Mouse (Mus musculus): ENCODE measurements at regions not wholly inside any gene's neighbourhood (a gene's known extent, or its start where the extent isn't known, plus 50 kb on each side); places are given as distances from the start of the nearest gene placed in this dataset.
"Not testable (repeated sequence)": the region's sequence is repeated elsewhere in the genome, so short reads cannot be mapped to it uniquely, and the experiment has no call there.

- H3K9me3 ChIP-seq = no peaks in the 10 kb centered on the region
- no peaks in the 10 kb centered on the region for H3K4me1 ChIP-seq
- H3K9ac ChIP-seq = no peak overlapping the region
- no peaks in the 10 kb centered on the region for H3K27me3 ChIP-seq (replicated peaks)
- no peak for ATAC-seq (ENCODE audit: insufficient read depth, low FRiP score, low read depth)
- H3K4me3 ChIP-seq (replicated peaks) = no peak overlapping the region
- H3K4me2 ChIP-seq = no peak overlapping the region
- H3K36me3 ChIP-seq = no peaks in the 10 kb centered on the region
- H3K27ac ChIP-seq = no peak overlapping the region
Measured at GRCm38 (mm10) chr8:40064145-40064544, 610.7 kb upstream of the Adam24 start.

DNA sequence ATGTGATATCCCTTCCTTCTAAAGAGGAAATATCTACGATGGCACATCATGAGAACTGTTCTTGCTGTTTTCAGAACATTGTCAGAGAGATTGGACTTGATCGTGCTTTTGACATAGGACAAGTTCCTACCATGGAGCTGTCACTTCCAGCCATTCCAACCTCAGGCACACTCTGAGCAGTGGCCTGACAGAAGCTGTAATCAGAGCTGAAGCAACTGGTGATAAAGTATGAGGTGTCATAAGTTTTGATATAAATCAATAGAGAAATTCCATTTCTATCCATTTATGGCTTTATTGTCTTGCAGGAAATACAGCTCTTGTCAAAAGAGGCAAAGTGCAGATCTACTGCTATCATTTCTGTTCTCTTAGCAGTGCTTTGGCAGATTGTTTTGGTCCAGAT lies 603.7 kb upstream of the Adam24 start:
- no peaks in the 10 kb centered on the region for H3K9me3 ChIP-seq
- H3K27ac ChIP-seq = no peak overlapping the region
- ATAC-seq (ENCODE audit: insufficient read depth, low FRiP score, low read depth) = no peak
- H3K4me2 ChIP-seq = no peak overlapping the region
- H3K4me3 ChIP-seq (replicated peaks) = no peak overlapping the region
- H3K27me3 ChIP-seq (replicated peaks) = no peaks in the 10 kb centered on the region
- H3K9ac ChIP-seq = no peak overlapping the region
- 82% methylated on average over 2 of the region's 2 CpGs for WGBS
- no peaks in the 10 kb centered on the region for H3K4me1 ChIP-seq
- H3K36me3 ChIP-seq = no peaks in the 10 kb centered on the region

DNA sequence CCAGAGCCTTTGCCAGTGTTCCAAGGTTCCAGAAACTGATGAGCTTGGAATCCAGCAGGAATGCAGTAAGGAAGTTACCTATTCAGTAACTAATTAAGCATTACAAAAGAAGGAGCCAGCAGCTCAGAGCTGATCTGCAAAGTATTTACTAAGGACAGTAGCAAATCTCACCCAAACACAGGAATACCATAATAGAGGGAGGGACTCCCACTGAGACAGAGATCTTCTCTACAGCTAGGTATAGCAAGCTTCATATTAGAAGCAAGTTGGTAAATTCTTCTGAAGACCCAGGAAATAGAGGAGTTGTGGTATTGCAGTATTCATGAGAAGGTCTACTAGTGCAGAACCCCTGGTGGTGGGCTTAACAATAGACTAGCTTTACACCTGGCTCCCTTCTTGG lies 593.9 kb upstream of the Adam24 start:
- H3K4me2 ChIP-seq; H3K36me3 ChIP-seq; H3K27ac ChIP-seq; ATAC-seq (ENCODE audit: insufficient read depth, low FRiP score, low read depth); H3K4me3 ChIP-seq (replicated peaks); H3K4me1 ChIP-seq; H3K9me3 ChIP-seq; H3K9ac ChIP-seq; H3K27me3 ChIP-seq (replicated peaks): not testable (repeated sequence)

- 22% methylated on average over 1 of the region's 1 CpGs for WGBS
- no peak overlapping the region for H3K27ac ChIP-seq
- no peaks in the 10 kb centered on the region for H3K36me3 ChIP-seq
- H3K9ac ChIP-seq = no peak overlapping the region
- H3K27me3 ChIP-seq (replicated peaks) = no peaks in the 10 kb centered on the region
- no peaks in the 10 kb centered on the region for H3K4me1 ChIP-seq
- H3K9me3 ChIP-seq = no peaks in the 10 kb centered on the region
- no peak overlapping the region for H3K4me3 ChIP-seq (replicated peaks)
- no peak for ATAC-seq (ENCODE audit: insufficient read depth, low FRiP score, low read depth)
- no peak overlapping the region for H3K4me2 ChIP-seq
Measured at GRCm38 (mm10) chr8:40084129-40084528, 590.7 kb upstream of the Adam24 start.

DNA sequence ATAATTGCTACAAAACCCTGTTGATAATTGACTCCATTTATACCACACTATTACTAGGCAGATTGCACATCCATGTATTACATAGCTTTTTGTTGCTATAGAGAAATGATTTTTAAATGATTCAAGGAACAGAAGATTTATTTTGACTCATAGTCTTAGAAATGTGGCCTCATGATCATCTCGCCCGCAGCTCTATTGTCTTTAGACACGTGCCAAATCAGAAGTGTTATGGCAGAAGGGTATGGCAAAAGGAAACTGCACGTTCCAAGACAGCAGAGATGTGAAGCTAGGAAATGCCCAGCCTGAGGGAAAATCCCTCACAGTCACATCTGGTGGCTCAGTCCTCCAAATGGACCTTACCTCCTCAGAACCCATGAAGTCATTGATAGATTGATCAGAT lies 585.5 kb upstream of the Adam24 start:
- no peaks in the 10 kb centered on the region for H3K9me3 ChIP-seq
- WGBS = 85% methylated on average over 4 of the region's 4 CpGs
- no peak overlapping the region for H3K4me2 ChIP-seq
- H3K4me1 ChIP-seq = no peaks in the 10 kb centered on the region
- no peak for ATAC-seq (ENCODE audit: insufficient read depth, low FRiP score, low read depth)
- no peak overlapping the region for H3K9ac ChIP-seq
- no peak overlapping the region for H3K27ac ChIP-seq
- H3K4me3 ChIP-seq (replicated peaks) = no peak overlapping the region
- H3K36me3 ChIP-seq = no peaks in the 10 kb centered on the region
- no peaks in the 10 kb centered on the region for H3K27me3 ChIP-seq (replicated peaks)

DNA sequence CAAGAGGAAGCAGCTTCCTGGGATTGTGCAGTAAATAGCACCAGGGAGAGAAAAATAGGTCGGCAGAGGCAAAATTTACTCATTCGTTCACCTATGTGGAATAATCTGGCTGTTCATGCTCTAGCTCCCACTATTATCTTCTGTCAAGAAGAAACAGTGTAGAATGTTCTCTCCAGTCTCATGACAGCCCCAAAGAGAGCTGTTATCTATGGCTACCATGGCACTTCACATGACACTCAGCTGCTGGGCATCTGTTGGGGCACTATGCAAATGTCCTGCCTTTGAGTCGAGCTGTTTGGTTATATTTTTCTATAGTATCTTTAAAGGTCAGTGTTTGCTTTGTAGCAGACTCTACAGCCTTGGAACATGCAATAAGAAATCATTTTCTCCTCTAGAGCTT lies 550.5 kb upstream of the Adam24 start:
- no peaks in the 10 kb centered on the region for H3K4me1 ChIP-seq
- no peaks in the 10 kb centered on the region for H3K36me3 ChIP-seq
- no peak overlapping the region for H3K27ac ChIP-seq
- no peak overlapping the region for H3K4me3 ChIP-seq (replicated peaks)
- no peak for ATAC-seq (ENCODE audit: insufficient read depth, low FRiP score, low read depth)
- no peak overlapping the region for H3K9ac ChIP-seq
- no peaks in the 10 kb centered on the region for H3K27me3 ChIP-seq (replicated peaks)
- H3K9me3 ChIP-seq = no peaks in the 10 kb centered on the region
- 76% methylated on average over 3 of the region's 3 CpGs for WGBS
- H3K4me2 ChIP-seq = no peak overlapping the region

DNA sequence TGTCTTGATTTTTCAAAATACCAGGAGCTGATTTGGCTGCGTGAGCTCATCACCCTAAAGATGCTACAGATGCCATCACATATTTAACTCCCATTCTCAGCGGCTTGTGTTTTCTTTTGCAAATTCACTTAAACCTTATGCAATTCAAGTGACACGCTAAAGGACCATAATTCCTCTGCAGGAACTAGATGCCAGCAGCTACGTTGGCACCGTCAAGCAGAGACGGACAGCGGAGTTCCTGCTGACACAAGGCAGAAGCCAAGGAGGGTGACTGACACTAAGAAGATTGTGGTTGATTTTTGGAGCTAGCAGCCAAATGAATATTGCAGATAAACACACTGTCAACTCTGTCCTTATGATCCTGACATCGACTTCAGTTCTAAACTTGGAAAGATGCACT lies 547.7 kb upstream of the Adam24 start:
- Histone ChIP-seq H3K4me3 (replicated peaks) (no peak overlapping the region), H3K9ac (no peak overlapping the region), H3K36me3 (no peaks in the 10 kb centered on the region), H3K9me3 (no peaks in the 10 kb centered on the region), H3K27me3 (replicated peaks) (no peaks in the 10 kb centered on the region), H3K4me1 (no peaks in the 10 kb centered on the region), H3K27ac (no peak overlapping the region), H3K4me2 (no peak overlapping the region)
- ATAC-seq (ENCODE audit: insufficient read depth, low FRiP score, low read depth) = no peak
- WGBS = 85% methylated on average over 8 of the region's 8 CpGs

DNA sequence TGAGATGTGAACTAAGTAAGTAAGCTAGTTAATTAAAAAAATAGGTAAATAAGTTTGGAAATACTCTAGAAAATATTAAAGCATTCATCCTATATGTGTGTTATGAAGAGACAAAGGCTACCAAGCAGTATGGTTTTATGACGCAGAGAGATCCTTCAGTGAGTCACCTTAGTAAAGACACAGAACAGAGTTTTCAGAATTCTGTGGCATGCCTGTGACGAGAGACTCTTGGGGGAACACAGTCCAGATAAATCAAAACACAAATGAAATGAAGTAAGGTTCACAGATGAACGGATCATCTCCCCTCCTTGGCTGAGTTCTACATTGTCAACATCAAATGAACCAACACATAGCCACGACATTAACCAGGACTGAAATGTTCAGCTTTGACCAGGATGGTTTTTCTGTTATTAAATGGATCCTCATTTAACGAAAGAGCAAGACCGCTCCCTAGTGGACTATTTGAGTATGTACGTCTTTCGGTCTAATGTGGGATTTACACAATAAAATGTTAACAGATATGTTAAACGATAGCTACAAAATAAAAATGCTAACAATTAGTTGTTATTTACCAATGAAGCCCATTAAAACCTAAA lies 542.1 kb upstream of the Adam24 start:
- no peak overlapping the region for H3K27ac ChIP-seq
- H3K4me3 ChIP-seq (replicated peaks) = no peak overlapping the region
- H3K4me1 ChIP-seq = no peaks in the 10 kb centered on the region
- H3K9me3 ChIP-seq = no peaks in the 10 kb centered on the region
- ATAC-seq (ENCODE audit: insufficient read depth, low FRiP score, low read depth) = peak; percentile 65; the same call in 1 of the 2 replicates
- H3K9ac ChIP-seq = no peak overlapping the region
- no peaks in the 10 kb centered on the region for H3K27me3 ChIP-seq (replicated peaks)
- WGBS = 16% methylated on average over 9 of the region's 9 CpGs
- H3K4me2 ChIP-seq = no peak overlapping the region
- H3K36me3 ChIP-seq = no peaks in the 10 kb centered on the region

DNA sequence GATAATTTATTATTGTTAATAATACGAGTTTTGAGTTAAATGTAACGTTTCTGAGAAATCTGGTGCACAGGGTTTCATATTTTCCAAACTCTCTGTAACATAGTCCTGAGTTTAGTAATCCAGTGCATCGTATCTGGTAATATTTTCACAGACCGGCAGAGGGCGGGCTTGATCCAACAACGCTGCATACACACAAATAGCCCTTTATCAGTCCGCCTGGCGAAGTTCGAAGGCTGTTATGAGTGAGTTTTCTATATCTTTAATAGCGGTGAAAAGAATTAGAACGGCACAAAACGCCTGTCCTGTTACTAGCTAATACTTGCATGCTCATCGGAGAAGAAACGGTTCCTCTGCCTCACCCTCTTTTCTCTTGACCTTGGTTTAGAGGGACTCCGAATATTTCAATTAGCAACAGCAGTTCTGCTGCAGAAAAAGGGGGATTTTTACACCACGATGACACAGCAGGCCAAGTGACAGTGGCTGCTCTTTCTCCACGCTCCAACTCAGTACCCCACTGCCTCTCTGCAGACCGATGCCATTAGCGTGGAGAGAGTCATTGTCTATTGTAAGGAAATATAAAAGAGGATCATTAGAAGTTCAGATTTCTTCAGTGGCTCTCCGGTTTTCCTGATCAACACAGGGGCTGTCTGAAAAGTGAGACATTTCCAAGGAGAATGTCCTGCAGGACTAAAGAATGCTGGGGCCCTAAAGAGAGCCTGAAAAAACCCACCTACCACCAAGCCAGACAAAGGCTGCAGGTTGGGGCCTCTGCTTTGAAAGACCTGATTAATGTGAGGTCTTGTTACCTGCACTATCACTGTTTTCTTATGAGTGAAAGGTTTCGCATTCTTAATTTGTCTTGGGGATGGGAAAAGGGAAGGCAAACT lies 523.7 kb upstream of the Adam24 start:
- Histone ChIP-seq H3K27me3 (replicated peaks) (no peaks in the 10 kb centered on the region), H3K4me2 (peak overlapping the region; percentile 50), H3K9ac (no peak overlapping the region), H3K9me3 (no peaks in the 10 kb centered on the region), H3K27ac (no peak overlapping the region), H3K4me1 (no peaks in the 10 kb centered on the region), H3K36me3 (no peaks in the 10 kb centered on the region), H3K4me3 (replicated peaks) (peak overlapping the region; percentile 19; the same call in 1 of the 2 replicates)
- ATAC-seq (ENCODE audit: insufficient read depth, low FRiP score, low read depth) = peak; percentile 63; the same call in 1 of the 2 replicates
- 13% methylated on average over 21 of the region's 21 CpGs for WGBS

DNA sequence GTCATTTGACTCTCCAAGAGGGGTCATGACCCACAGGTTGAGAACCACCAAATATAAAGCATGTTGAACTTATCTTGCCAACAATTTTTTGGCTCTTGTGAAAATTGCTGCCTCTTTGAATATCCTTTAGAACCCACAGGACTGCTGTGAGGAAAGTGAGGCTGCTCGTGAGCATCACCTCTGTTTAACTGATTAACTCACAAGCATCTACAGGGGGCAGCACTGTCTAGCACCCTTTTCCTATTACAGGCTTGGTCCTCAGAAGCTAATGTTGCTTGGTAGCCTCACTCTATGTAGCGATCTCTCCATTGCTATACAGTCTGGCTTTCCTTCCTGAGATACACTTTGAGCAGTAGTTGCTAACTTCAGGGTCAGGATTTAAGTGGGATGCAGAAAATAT lies 522.4 kb upstream of the Adam24 start:
- no peaks in the 10 kb centered on the region for H3K36me3 ChIP-seq
- H3K9ac ChIP-seq = no peak overlapping the region
- no peaks in the 10 kb centered on the region for H3K9me3 ChIP-seq
- no peak for ATAC-seq (ENCODE audit: insufficient read depth, low FRiP score, low read depth)
- H3K27me3 ChIP-seq (replicated peaks) = no peaks in the 10 kb centered on the region
- no peak overlapping the region for H3K4me2 ChIP-seq
- H3K4me1 ChIP-seq = no peaks in the 10 kb centered on the region
- H3K27ac ChIP-seq = no peak overlapping the region
- H3K4me3 ChIP-seq (replicated peaks) = no peak overlapping the region
- WGBS = 59% methylated on average over 2 of the region's 2 CpGs

DNA sequence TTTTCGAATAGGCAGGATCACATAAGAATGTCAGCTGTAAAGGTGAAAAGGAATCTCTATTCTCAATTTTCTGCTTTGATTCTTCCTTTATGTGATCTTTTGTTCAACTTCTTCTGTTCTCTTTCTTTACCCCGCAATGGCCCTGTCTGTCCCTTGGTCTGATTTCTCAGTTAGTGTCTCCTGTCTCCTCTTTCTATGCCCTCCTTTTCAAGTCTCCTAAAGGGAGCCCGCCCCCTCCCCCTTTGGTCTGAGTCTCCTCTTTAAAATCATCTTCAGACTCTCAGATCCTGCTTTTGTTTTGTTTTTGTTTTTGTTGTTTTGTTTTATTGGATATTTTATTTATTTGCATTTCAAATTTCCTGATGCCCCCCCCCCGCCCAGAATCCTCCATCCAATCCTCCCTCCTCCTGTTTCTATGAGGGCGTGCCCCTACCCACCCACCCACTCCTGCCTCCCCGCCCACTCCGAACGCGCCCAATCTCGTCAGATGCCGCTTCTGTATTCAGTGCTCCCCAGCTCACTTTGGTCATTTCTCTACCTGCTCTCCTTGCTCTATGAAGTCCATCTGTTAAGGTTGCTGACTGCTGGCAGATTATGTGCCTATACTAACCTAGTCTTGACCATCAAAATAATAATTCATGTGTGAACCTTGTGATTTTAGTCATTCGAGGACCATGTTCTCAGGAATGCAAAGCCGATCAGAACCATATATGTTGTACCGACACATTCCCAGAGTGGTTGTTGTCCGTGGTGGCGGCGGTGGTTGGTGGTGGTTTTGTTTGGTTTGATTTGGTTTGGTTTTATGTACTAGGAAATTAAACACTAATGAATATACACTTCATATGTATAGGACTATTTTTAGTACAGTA lies 487.9 kb upstream of the Adam24 start:
- Histone ChIP-seq H3K4me3 (replicated peaks) (no peak overlapping the region), H3K4me1 (no peaks in the 10 kb centered on the region), H3K36me3 (no peaks in the 10 kb centered on the region), H3K27me3 (replicated peaks) (no peaks in the 10 kb centered on the region), H3K4me2 (peak overlapping the region; percentile 38), H3K27ac (no peak overlapping the region), H3K9me3 (no peaks in the 10 kb centered on the region), H3K9ac (no peak overlapping the region)
- 46% methylated on average over 17 of the region's 17 CpGs for WGBS
- ATAC-seq (ENCODE audit: insufficient read depth, low FRiP score, low read depth) = no peak

GRCm38 (mm10) chr8:40187584-40187934 lies 487.3 kb upstream of the Adam24 start:
- no peak overlapping the region for H3K4me2 ChIP-seq
- no peak overlapping the region for H3K27ac ChIP-seq
- ATAC-seq (ENCODE audit: insufficient read depth, low FRiP score, low read depth) = no peak
- H3K4me3 ChIP-seq (replicated peaks) = no peak overlapping the region
- H3K9me3 ChIP-seq = no peaks in the 10 kb centered on the region
- no peaks in the 10 kb centered on the region for H3K36me3 ChIP-seq
- H3K9ac ChIP-seq = no peak overlapping the region
- no peaks in the 10 kb centered on the region for H3K4me1 ChIP-seq
- no peaks in the 10 kb centered on the region for H3K27me3 ChIP-seq (replicated peaks)
- 3% methylated on average over 5 of the region's 5 CpGs for WGBS
